Mouse (Mus musculus): ENCODE results near the gene Ccdc105. TPM values are rescaled to one million over a fixed set of nuclear protein-coding genes. Genes with fewer than 3 reads are reported as not detected.

The Ccdc105 gene
- polyA plus RNA-seq, 1 experiment, result not detected

- H3K4me3 ChIP-seq (ENCODE audit: insufficient read depth, low read depth, low read length), result no peak overlapping the region
- no peaks in the 10 kb centered on the region for H3K4me1 ChIP-seq (ENCODE audit: control insufficient read depth, insufficient read depth, insufficient read length, low read length)
- no peak overlapping the region for H3K27ac ChIP-seq (replicated peaks; ENCODE audit: low read depth, low read length)
Measured at GRCm38 (mm10) chr10:78739821-78740220, 13.0 kb downstream of the Ccdc105 start.

DNA sequence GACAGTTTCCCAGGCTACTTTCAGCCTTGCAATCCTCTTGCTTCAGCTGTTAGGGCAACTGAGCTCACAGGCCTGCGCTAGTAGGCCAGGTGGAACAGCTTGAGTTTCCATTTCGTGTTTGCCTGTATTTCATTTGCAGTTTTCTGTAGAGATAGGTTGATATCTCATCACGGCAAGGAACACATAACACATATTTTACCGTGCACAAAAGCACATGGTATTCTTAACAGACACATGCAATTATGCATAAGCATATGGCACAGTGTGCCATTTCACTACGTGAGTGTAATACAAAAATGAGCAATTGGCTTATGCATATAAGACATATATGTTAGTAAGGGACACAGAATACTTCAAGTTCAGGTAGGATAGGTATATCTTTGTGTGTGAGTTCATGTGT, 25.0 kb downstream of the Ccdc105 start:
- H3K4me1 ChIP-seq (ENCODE audit: control insufficient read depth, insufficient read depth, insufficient read length, low read length), result no peaks in the 10 kb centered on the region
- no peak overlapping the region for H3K4me3 ChIP-seq (ENCODE audit: insufficient read depth, low read depth, low read length)

GRCm38 (mm10) chr10:78727035-78727434, 25.8 kb downstream of the Ccdc105 start:
- H3K4me1 ChIP-seq (ENCODE audit: control insufficient read depth, insufficient read depth, insufficient read length, low read length), result no peaks in the 10 kb centered on the region
- no peak overlapping the region for H3K27ac ChIP-seq (replicated peaks; ENCODE audit: low read depth, low read length)
- H3K4me3 ChIP-seq (ENCODE audit: insufficient read depth, low read depth, low read length), result no peak overlapping the region

More for the DNA sequence above, 25.0 kb downstream of the Ccdc105 start:
- H3K27ac ChIP-seq (replicated peaks; ENCODE audit: low read depth, low read length), result no peak overlapping the region

DNA sequence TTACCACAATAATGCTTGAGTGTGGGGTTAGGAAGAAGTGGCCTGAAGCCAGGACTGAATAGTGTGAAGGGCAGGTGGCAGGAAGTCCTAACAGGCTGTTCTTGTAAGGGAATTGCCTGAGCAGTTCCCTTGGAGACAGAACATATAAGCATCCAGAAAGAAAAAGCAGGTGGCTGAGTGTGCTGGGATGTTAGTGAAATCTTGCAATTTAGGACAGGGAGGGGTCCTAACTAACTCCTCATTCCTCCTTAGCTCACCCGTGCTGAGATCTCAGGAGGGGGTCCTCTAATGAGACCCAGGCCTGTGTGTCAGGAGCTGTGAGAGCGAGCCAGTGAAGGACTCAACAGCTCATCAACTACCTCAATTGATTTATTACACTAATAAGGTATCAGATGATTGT, 29.4 kb downstream of the Ccdc105 start:
- Histone ChIP-seq H3K4me3 (ENCODE audit: insufficient read depth, low read depth, low read length) (no peak overlapping the region), H3K4me1 (ENCODE audit: control insufficient read depth, insufficient read depth, insufficient read length, low read length) (no peaks in the 10 kb centered on the region), H3K27ac (replicated peaks; ENCODE audit: low read depth, low read length) (no peak overlapping the region)

DNA sequence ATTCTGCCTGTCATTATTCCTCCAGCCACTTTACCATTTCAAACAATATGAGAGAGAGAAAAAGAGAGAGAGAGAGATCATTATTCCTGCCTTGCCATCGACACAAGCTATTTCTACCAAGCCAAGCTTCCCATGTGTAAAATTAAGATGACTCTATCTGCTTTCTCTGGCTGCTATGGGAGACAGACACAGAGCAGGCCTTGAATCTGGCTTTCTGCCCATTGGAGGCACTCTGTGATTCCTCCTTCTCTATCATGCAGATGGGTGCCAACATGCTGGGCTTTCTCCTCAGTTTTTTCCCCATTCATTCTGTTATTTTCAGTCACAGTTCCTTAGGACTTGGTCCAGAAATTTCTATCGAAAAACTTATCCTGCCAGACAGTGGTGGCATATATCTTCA, 30.2 kb downstream of the Ccdc105 start:
- Histone ChIP-seq H3K4me3 (ENCODE audit: insufficient read depth, low read depth, low read length) (no peak overlapping the region), H3K27ac (replicated peaks; ENCODE audit: low read depth, low read length) (no peak overlapping the region)

GRCm38 (mm10) chr10:78722036-78722435, 30.8 kb downstream of the Ccdc105 start:
- Histone ChIP-seq H3K4me3 (ENCODE audit: insufficient read depth, low read depth, low read length) (no peak overlapping the region), H3K4me1 (ENCODE audit: control insufficient read depth, insufficient read depth, insufficient read length, low read length) (no peaks in the 10 kb centered on the region), H3K27ac (replicated peaks; ENCODE audit: low read depth, low read length) (no peak overlapping the region)

More for the DNA sequence above, 30.2 kb downstream of the Ccdc105 start:
- H3K4me1 ChIP-seq (ENCODE audit: control insufficient read depth, insufficient read depth, insufficient read length, low read length), result no peaks in the 10 kb centered on the region

DNA sequence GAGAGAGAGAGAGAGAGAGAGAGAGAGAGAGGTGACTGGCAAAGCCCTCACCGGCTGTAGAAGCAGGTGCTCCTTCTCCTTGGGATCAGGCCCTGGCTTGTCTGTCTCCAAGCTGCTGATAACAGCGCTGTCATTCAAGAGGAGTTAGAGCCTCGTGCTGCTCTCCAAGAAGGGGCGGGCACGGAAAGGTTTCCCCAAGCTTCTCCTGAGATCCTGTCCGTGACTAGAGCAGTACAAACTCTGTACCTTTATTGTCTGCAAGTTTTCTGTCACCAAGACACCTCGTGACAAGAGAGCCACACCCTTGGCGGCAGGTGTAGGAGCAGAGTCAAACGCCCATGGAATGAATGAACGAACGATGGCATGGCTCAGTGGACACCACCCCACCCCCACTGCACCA, 34.8 kb downstream of the Ccdc105 start, which contains the start of gene Casp14:
Gene Casp14, minus strand, starts transcription at position 239 of the 400 bp plus-strand sequence.
- H3K4me3 ChIP-seq (ENCODE audit: insufficient read depth, low read depth, low read length), result no peak within 1 kb of the TSS
- no peaks in the 10 kb centered on the region for H3K4me1 ChIP-seq (ENCODE audit: control insufficient read depth, insufficient read depth, insufficient read length, low read length)
- no peak within 1 kb of the TSS for H3K27ac ChIP-seq (replicated peaks; ENCODE audit: low read depth, low read length)

GRCm38 (mm10) chr10:78716231-78716630, 36.6 kb downstream of the Ccdc105 start:
- H3K27ac ChIP-seq (replicated peaks; ENCODE audit: low read depth, low read length), result no peak overlapping the region
- H3K4me1 ChIP-seq (ENCODE audit: control insufficient read depth, insufficient read depth, insufficient read length, low read length), result no peaks in the 10 kb centered on the region
- no peak overlapping the region for H3K4me3 ChIP-seq (ENCODE audit: insufficient read depth, low read depth, low read length)

DNA sequence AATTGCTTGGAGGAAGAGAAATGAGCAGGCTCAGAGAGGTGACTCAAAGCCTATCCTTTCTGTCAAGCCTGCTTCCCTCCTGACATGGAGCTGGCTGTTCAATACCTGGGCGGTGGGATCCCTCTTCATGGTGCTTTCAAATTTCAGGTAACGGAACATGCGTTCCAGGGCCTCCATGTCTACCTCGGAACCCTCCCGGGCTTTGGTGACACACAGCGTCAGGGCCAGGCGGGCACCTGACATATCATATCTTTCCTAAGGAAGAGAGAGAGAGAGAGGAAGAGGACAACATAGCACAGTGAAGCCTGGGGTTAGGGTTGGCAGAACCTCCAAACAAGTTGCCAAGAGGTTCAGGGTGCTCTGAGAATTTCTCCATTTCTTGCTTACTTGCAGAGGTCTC, 37.7 kb downstream of the Ccdc105 start:
- H3K27ac ChIP-seq (replicated peaks; ENCODE audit: low read depth, low read length), result no peak overlapping the region
- no peaks in the 10 kb centered on the region for H3K4me1 ChIP-seq (ENCODE audit: control insufficient read depth, insufficient read depth, insufficient read length, low read length)

DNA sequence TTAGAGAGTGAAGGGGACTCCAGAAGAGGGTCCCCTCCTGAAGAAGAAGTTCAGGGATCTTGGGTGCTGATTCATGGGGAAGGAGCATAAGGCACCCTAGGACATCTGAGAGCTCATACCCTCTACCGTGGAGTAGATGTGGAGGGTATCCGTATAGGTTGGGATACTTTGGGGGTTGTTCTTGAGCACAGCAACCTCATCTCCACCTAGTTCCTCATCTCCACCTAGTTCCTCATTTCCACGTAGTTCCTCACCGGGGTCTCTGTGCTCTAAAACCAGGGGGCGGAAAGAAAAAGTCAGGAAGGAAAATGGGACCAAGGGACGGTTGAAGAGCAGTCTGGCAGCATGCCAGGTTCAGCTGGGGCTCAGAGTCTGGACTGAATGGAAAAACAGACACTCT, 38.7 kb downstream of the Ccdc105 start:
- no peaks in the 10 kb centered on the region for H3K4me1 ChIP-seq (ENCODE audit: control insufficient read depth, insufficient read depth, insufficient read length, low read length)
- no peak overlapping the region for H3K27ac ChIP-seq (replicated peaks; ENCODE audit: low read depth, low read length)
- H3K4me3 ChIP-seq (ENCODE audit: insufficient read depth, low read depth, low read length), result no peak overlapping the region

More for the DNA sequence above, 37.7 kb downstream of the Ccdc105 start:
- H3K4me3 ChIP-seq (ENCODE audit: insufficient read depth, low read depth, low read length), result no peak overlapping the region

- Histone ChIP-seq H3K4me3 (ENCODE audit: insufficient read depth, low read depth, low read length) (no peak overlapping the region), H3K27ac (replicated peaks; ENCODE audit: low read depth, low read length) (no peak overlapping the region), H3K4me1 (ENCODE audit: control insufficient read depth, insufficient read depth, insufficient read length, low read length) (no peaks in the 10 kb centered on the region)
Measured at GRCm38 (mm10) chr10:78710706-78711105, 42.2 kb downstream of the Ccdc105 start.

DNA sequence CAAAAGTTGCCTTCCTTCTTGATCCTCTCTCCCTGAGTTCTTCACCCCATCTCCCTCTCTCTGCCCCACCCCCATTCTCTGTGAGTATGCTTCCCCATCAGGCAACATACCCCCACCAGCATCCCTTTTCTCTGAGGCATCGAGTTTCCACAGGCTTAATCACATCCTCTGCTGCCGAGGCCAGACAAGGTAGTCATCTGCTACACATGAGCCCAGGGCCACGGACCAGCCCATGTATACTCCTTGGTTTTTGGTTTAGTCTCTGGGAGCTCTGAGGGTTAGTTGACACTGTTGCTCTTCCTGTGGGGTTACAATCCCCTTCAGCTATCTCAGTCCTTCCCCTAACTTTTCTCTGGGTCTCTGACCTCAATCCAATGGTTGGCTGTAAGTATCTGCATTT, 52.0 kb downstream of the Ccdc105 start:
- Histone ChIP-seq H3K4me3 (ENCODE audit: insufficient read depth, low read depth, low read length) (no peak overlapping the region), H3K4me1 (ENCODE audit: control insufficient read depth, insufficient read depth, insufficient read length, low read length) (no peaks in the 10 kb centered on the region), H3K27ac (replicated peaks; ENCODE audit: low read depth, low read length) (no peak overlapping the region)

Other genes starting within 250 kb of the Ccdc105 start
- not detected in 2 replicates for gene Olfr1358, start 235.6 kb downstream of the Ccdc105 start, polyA plus RNA-seq (2012; ENCODE audit: insufficient read depth, insufficient read length, missing spikeins)
- 18.4 and 30.2 TPM in 2 replicates for gene Ilvbl, start 178.7 kb downstream of the Ccdc105 start, polyA plus RNA-seq (2012; ENCODE audit: insufficient read depth, insufficient read length, missing spikeins)
- gene Syde1, start 161.1 kb downstream of the Ccdc105 start, polyA plus RNA-seq (2012; ENCODE audit: insufficient read depth, insufficient read length, missing spikeins), result 16.9 and 18.4 TPM in 2 replicates
- not detected in 2 replicates for gene Olfr1357, start 135.0 kb downstream of the Ccdc105 start, polyA plus RNA-seq (2012; ENCODE audit: insufficient read depth, insufficient read length, missing spikeins)
- not detected in 2 replicates for gene Casp14, start 34.8 kb downstream of the Ccdc105 start, polyA plus RNA-seq (2012; ENCODE audit: insufficient read depth, insufficient read length, missing spikeins)
- gene Slc1a6, start 27.4 kb upstream of the Ccdc105 start, polyA plus RNA-seq (2012; ENCODE audit: insufficient read depth, insufficient read length, missing spikeins), result not detected in 2 replicates
- gene Olfr1356, start 99.1 kb upstream of the Ccdc105 start, polyA plus RNA-seq (2012; ENCODE audit: insufficient read depth, insufficient read length, missing spikeins), result not detected in 2 replicates
- gene Olfr1355, start 122.5 kb upstream of the Ccdc105 start, polyA plus RNA-seq (2012; ENCODE audit: insufficient read depth, insufficient read length, missing spikeins), result not detected in 2 replicates
- gene Olfr1354, start 160.1 kb upstream of the Ccdc105 start, polyA plus RNA-seq (2012; ENCODE audit: insufficient read depth, insufficient read length, missing spikeins), result not detected in 2 replicates
- gene Olfr8, start 197.6 kb upstream of the Ccdc105 start, polyA plus RNA-seq (2012; ENCODE audit: insufficient read depth, insufficient read length, missing spikeins), result not detected in 2 replicates
- not detected in 2 replicates for gene Olfr1353, start 210.2 kb upstream of the Ccdc105 start, polyA plus RNA-seq (2012; ENCODE audit: insufficient read depth, insufficient read length, missing spikeins)
- not detected in 2 replicates for gene Olfr1352, start 228.0 kb upstream of the Ccdc105 start, polyA plus RNA-seq (2012; ENCODE audit: insufficient read depth, insufficient read length, missing spikeins)